ENCODE assay signal across 22 mouse cellular contexts in genomic region chr6:65153570-65153969, GRCm38 (mm10). TPM values are rescaled to one million over a fixed set of nuclear protein-coding genes. Genes with fewer than 3 reads are reported as not detected.
A peak's percentile ranks its signal among the peaks of the same experiment; 100 is the strongest.
DNase-seq lines count a peak whose midpoint lies in the region; ATAC-seq lines count a peak whose summit lies in the region.
"Had no signal": no experiment of that assay in that cellular context is flagged by ENCODE, and none has a peak within 500 bp of the region (broad histone marks: within the 10 kb centered on the region; RNA-seq: fewer than 3 reads in every experiment).

No protein-coding gene starts in this region.

- no peaks in the 10 kb centered on the region for H3K4me1 ChIP-seq in forebrain, embryonic 15.5 days
- H3K4me1 ChIP-seq: embryonic facial prominence, embryonic 13.5 days; embryonic facial prominence, embryonic 15.5 days had no signal

- H3K4me3 ChIP-seq in forebrain, embryonic 15.5 days = no peak overlapping the region
- H3K4me3 ChIP-seq: embryonic facial prominence, embryonic 13.5 days; embryonic facial prominence, embryonic 15.5 days; erythroblast, embryonic 14.5 days; forebrain, embryonic 10.5 days; forebrain, embryonic 12.5 days had no signal

- H3K27ac ChIP-seq in forebrain, embryonic 15.5 days (replicated peaks) = no peak overlapping the region
- H3K27ac ChIP-seq: embryonic facial prominence, embryonic 13.5 days; embryonic facial prominence, embryonic 15.5 days; forebrain, embryonic 10.5 days; forebrain, embryonic 12.5 days had no signal

- no peaks in the 10 kb centered on the region for H3K36me3 ChIP-seq in forebrain, embryonic 15.5 days
- H3K36me3 ChIP-seq: embryonic facial prominence, embryonic 13.5 days; embryonic facial prominence, embryonic 15.5 days; forebrain, embryonic 10.5 days; forebrain, embryonic 12.5 days had no signal

- peak; percentile 94 for ATAC-seq in frontal cortex, adult (ENCODE audit: low TSS enrichment)
- 0 out of 2 replicates have a peak, but pooled peaks have one; percentile 20 for ATAC-seq in granulocyte monocyte progenitor cell, adult 5-6 weeks (replicated peaks; ENCODE audit: poor library complexity, severe bottlenecking)
- no peak for ATAC-seq in forebrain, embryonic 15.5 days (replicated peaks)
- ATAC-seq: forebrain, embryonic 14.5 days; forebrain, postnatal 0 days had no signal

- H3K4me2 ChIP-seq in forebrain, embryonic 15.5 days (replicated peaks) = no peak overlapping the region
- H3K4me2 ChIP-seq: embryonic facial prominence, embryonic 13.5 days; embryonic facial prominence, embryonic 15.5 days; forebrain, embryonic 12.5 days had no signal

- no peaks in the 10 kb centered on the region for H3K9me3 ChIP-seq in forebrain, embryonic 15.5 days
- H3K9me3 ChIP-seq: embryonic facial prominence, embryonic 13.5 days; embryonic facial prominence, embryonic 15.5 days; forebrain, embryonic 10.5 days; forebrain, embryonic 12.5 days had no signal

- no peak for DNase-seq in frontal cortex, postnatal 36 days (ENCODE audit: low spot score in 2 of 2)
- DNase-seq in kidney, adult 18-20 months = no peak
- DNase-seq: adrenal gland, adult 2 months; adrenal gland, postnatal 10 days; adrenal gland, postnatal 25 days; cerebellum, adult 11-12 months; cerebellum, adult 2 months; cerebellum, adult 9-10 months; cerebellum, postnatal 10 days; cerebellum, postnatal 25 days; embryo, embryonic 11 days; forebrain, postnatal 0 days had no signal

- H3K27me3 ChIP-seq in forebrain, embryonic 15.5 days = no peaks in the 10 kb centered on the region
- H3K27me3 ChIP-seq: embryonic facial prominence, embryonic 13.5 days; embryonic facial prominence, embryonic 15.5 days; forebrain, embryonic 12.5 days had no signal

- WGBS in forebrain, embryonic 15.5 days = 85% methylated on average over 3 of the region's 3 CpGs

- no peak overlapping the region for H3K9ac ChIP-seq in forebrain, embryonic 15.5 days (replicated peaks)
- H3K9ac ChIP-seq: embryonic facial prominence, embryonic 13.5 days; embryonic facial prominence, embryonic 15.5 days; forebrain, embryonic 12.5 days; forebrain, postnatal 0 days had no signal

RNA-seq across cellular contexts. Expression of gene Hpgds, which starts 8.9 kb away (rescaled TPM):
- total RNA-seq in granulocyte monocyte progenitor cell, adult 5-6 weeks (2014; fragmentation: Nextera tagmentation) = 0.38 TPM in 1 of 2 replicates, not detected in the other
- 1.6 TPM in 1 of 2 replicates, not detected in the other for total RNA-seq in granulocyte monocyte progenitor cell, adult 5-6 weeks (2017)
- polyA plus RNA-seq in forebrain, embryonic 15.5 days (2015; fragmentation: Nextera tagmentation; extraction: Ambion mirVana) = 4.7 and 5.9 TPM in 2 replicates
- total RNA-seq: MEL had no signal
- polyA plus RNA-seq: erythroblast, embryonic 14.5 days had no signal
